8 mouse cellular contexts compared by ENCODE assay signal in genomic region chr12:80113586-80114021, GRCm38 (mm10). TPM values are rescaled to one million over a fixed set of nuclear protein-coding genes. Genes with fewer than 3 reads are reported as not detected.
A peak's percentile ranks its signal among the peaks of the same experiment; 100 is the strongest.
DNase-seq lines count a peak whose midpoint lies in the region; ATAC-seq and TF ChIP-seq lines count a peak whose summit lies in the region.

No protein-coding gene starts in this region.

- H3K9ac ChIP-seq in hindbrain, embryonic 14.5 days, result peak overlapping the region; percentile 80
- peak overlapping the region; percentile 85 for H3K9ac ChIP-seq in liver, adult 2 months (ENCODE audit: low read depth, low read length)
- peak overlapping the region; percentile 50 for H3K9ac ChIP-seq in midbrain, postnatal 0 days (replicated peaks; ENCODE audit: low read length, poor library complexity, severe bottlenecking)

- intact Hi-C loops in left cerebral cortex, adult 2 months (cut with DNase I), result loop anchor here (1.0 to 10.0 kb wide), 5 partner anchors 19 to 379 kb away; no protein-coding TSS in a partner anchor
- intact Hi-C loops in gastrocnemius, adult 2 months (cut with DNase I), result loop anchor here (2.0 to 5.0 kb wide), 4 partner anchors 17 to 356 kb away; no protein-coding TSS in a partner anchor

- peak overlapping the region; percentile 89 for H3K4me2 ChIP-seq in hindbrain, embryonic 14.5 days (replicated peaks)
- H3K4me2 ChIP-seq in midbrain, postnatal 0 days (ENCODE audit: low read depth, low read length, poor library complexity, severe bottlenecking), result peak overlapping the region; percentile 74

- no peak for TF ChIP-seq CTCF in left cerebral cortex, adult 2 months (IDR thresholded peaks at IDR 0.05)
- no peak for TF ChIP-seq CTCF in gastrocnemius, adult 2 months (IDR thresholded peaks at IDR 0.05)
- no peak for TF ChIP-seq CTCF in liver, adult 2 months (IDR thresholded peaks at IDR 0.05; ENCODE audit: low read depth, low read length)
- TF ChIP-seq CTCF in midbrain, postnatal 0 days (IDR thresholded peaks at IDR 0.05), result no peak

- H3K9me3 ChIP-seq in hindbrain, embryonic 14.5 days (ENCODE audit: control insufficient read depth, low read length), result no peaks in the 10 kb centered on the region
- H3K9me3 ChIP-seq in midbrain, postnatal 0 days (ENCODE audit: low read length), result no peaks in the 10 kb centered on the region

- TF ChIP-seq POLR2A in liver, adult 2 months (IDR thresholded peaks at IDR 0.05; ENCODE audit: extremely low read depth, insufficient read depth, low read length), result no peak

- H3K27ac ChIP-seq in left cerebral cortex, adult 2 months, result peak overlapping the region; percentile 97
- H3K27ac ChIP-seq in gastrocnemius, adult 2 months, result peak overlapping the region; percentile 99
- H3K27ac ChIP-seq in hindbrain, embryonic 14.5 days, result peak overlapping the region; percentile 90
- peak overlapping the region; percentile 98 for H3K27ac ChIP-seq in liver, adult 2 months (replicated peaks; ENCODE audit: insufficient read depth, low read depth, low read length)
- H3K27ac ChIP-seq in midbrain, postnatal 0 days (ENCODE audit: low read depth, low read length), result peak overlapping the region; percentile 77

- peaks cover 35% of the 10 kb centered on the region for H3K79me2 ChIP-seq in liver, adult 2 months (ENCODE audit: control insufficient read depth, insufficient read depth, low read length)

- H3K4me3 ChIP-seq in left cerebral cortex, adult 2 months, result peak overlapping the region; percentile 93
- peak overlapping the region; percentile 97 for H3K4me3 ChIP-seq in gastrocnemius, adult 2 months
- H3K4me3 ChIP-seq in hindbrain, embryonic 14.5 days (replicated peaks; ENCODE audit: low read length), result peak overlapping the region; percentile 66
- peak overlapping the region; percentile 80 for H3K4me3 ChIP-seq in liver, adult 2 months (ENCODE audit: insufficient read depth, low read depth, low read length)
- peak overlapping the region; percentile 53 for H3K4me3 ChIP-seq in midbrain, postnatal 0 days (ENCODE audit: low read depth, low read length)

- WGBS in hindbrain, embryonic 14.5 days, result under 1% methylated on average over 22 of the region's 22 CpGs
- WGBS in liver, adult 2 months, result 1% methylated on average over 22 of the region's 22 CpGs
- WGBS in midbrain, postnatal 0 days, result under 1% methylated on average over 22 of the region's 22 CpGs

- DNase-seq in left cerebral cortex, adult 2 months (ENCODE audit: extremely low spot score in 1 of 2, low spot score in 2 of 2), result no peak
- DNase-seq in left cerebral cortex, adult 9 months (ENCODE audit: low spot score in 2 of 2), result no peak
- peak; percentile 74 for DNase-seq in gastrocnemius, adult 2 months
- no peak for DNase-seq in hindbrain, embryonic 14.5 days (ENCODE audit: low spot score)
- no peak for DNase-seq in liver, adult 2 months (ENCODE audit: extremely low read depth, low read depth, low spot score)
- no peak for DNase-seq in midbrain, postnatal 0 days (ENCODE audit: low spot score)
- DNase-seq in thymus, postnatal 25 days, result peak; percentile 71

- H3K36me3 ChIP-seq in hindbrain, embryonic 14.5 days (replicated peaks; ENCODE audit: control insufficient read depth, insufficient read depth), result peaks cover 10% of the 10 kb centered on the region; the same call in 1 of the 2 replicates
- H3K36me3 ChIP-seq in liver, adult 2 months (ENCODE audit: control insufficient read depth, insufficient read depth, low read length), result peaks cover 14% of the 10 kb centered on the region
- H3K36me3 ChIP-seq in midbrain, postnatal 0 days (ENCODE audit: insufficient read depth, low read length), result no peaks in the 10 kb centered on the region

- H3K4me1 ChIP-seq in hindbrain, embryonic 14.5 days (replicated peaks; ENCODE audit: control insufficient read depth, insufficient read depth, low read length), result peaks cover 23% of the 10 kb centered on the region; the same call in 1 of the 2 replicates
- peaks cover 14% of the 10 kb centered on the region for H3K4me1 ChIP-seq in liver, adult 2 months (ENCODE audit: control insufficient read depth, insufficient read depth, low read length)
- H3K4me1 ChIP-seq in midbrain, postnatal 0 days (ENCODE audit: insufficient read depth, low read length), result peaks cover 9% of the 10 kb centered on the region; the same call in 1 of the 2 replicates

- ATAC-seq in hindbrain, embryonic 14.5 days (ENCODE audit: low FRiP score), result no peak
- no peak for ATAC-seq in midbrain, postnatal 0 days (ENCODE audit: low FRiP score)
- no peak for ATAC-seq in cerebellum, adult (ENCODE audit: insufficient number of reproducible peaks, low FRiP score, low TSS enrichment)

- peaks cover 29% of the 10 kb centered on the region for H3K27me3 ChIP-seq in hindbrain, embryonic 14.5 days (ENCODE audit: control insufficient read depth, insufficient read depth, low read length)
- no peaks in the 10 kb centered on the region for H3K27me3 ChIP-seq in liver, adult 2 months (ENCODE audit: control insufficient read depth, insufficient read depth, low read length)
- peaks cover 19% of the 10 kb centered on the region for H3K27me3 ChIP-seq in midbrain, postnatal 0 days (ENCODE audit: insufficient read depth, low read length)

RNA-seq across cellular contexts. Expression of gene Zfp36l1, which starts 0.8 kb away (rescaled TPM):
- 10 to 100 TPM; 32.7 to 39.2 TPM for total RNA-seq in left cerebral cortex, adult 2 months (2021)
- 10 to 100 TPM; 25.7 to 46.6 TPM for total RNA-seq in gastrocnemius, adult 2 months (2021)
- polyA plus RNA-seq in hindbrain, embryonic 14.5 days (2014; fragmentation: Nextera tagmentation; extraction: Ambion mirVana), result 47.7 and 48.8 TPM in 2 replicates
- 15.4 and 21.8 TPM in 2 replicates for total RNA-seq in liver, adult 2 months (2014; rRNA removed)
- polyA plus RNA-seq in liver, adult 2 months (2012; rRNA removed), result 125 and 162 TPM in 2 replicates
- 32.7 and 47.4 TPM in 2 replicates for total RNA-seq in midbrain, postnatal 0 days (2014; rRNA removed)
- polyA plus RNA-seq in midbrain, postnatal 0 days (2015; fragmentation: Nextera tagmentation; extraction: Ambion mirVana), result 46.3 and 48.5 TPM in 2 replicates

Comparison
In these comparisons a context has a peak if more than half of its experiments do, and no peak if none do; other contexts are left out.
1. DNase-seq: peak in gastrocnemius, adult 2 months (single experiment) and thymus, postnatal 25 days (single experiment); none in left cerebral cortex, adult 2 months (0 of 2), left cerebral cortex, adult 9 months (0 of 2), hindbrain, embryonic 14.5 days (single experiment), liver, adult 2 months (single experiment) and midbrain, postnatal 0 days (single experiment).
2. Peak in every context shown above with its lines, with median percentiles within 50 percentile points of each other: H3K27ac ChIP-seq, H3K4me3 ChIP-seq and H3K9ac ChIP-seq.